Mouse (Mus musculus) small intestine, adult 2 months (tissue): ENCODE measurements around the gene Stat1.

Experiments used
- CTCF ChIP-seq: fragments of 200-500 bp; IDR thresholded peaks from 2 replicates; pipeline ENCODE4 v1.5.1; 2012; ENCODE audit warnings: low read depth, mild to moderate bottlenecking, control low read depth, inconsistent platforms, low read length, moderate library complexity, mixed read lengths; ENCODE audit not compliant: insufficient replicate concordance, insufficient read length; ENCODE audit errors: extremely low read depth
- POLR2A ChIP-seq: fragments of 200-500 bp; IDR thresholded peaks from 2 replicates; pipeline ENCODE4 v1.6.1; 2012; ENCODE audit warnings: low read depth, mild to moderate bottlenecking, control low read depth, inconsistent platforms, low read length, moderate library complexity

DNA sequence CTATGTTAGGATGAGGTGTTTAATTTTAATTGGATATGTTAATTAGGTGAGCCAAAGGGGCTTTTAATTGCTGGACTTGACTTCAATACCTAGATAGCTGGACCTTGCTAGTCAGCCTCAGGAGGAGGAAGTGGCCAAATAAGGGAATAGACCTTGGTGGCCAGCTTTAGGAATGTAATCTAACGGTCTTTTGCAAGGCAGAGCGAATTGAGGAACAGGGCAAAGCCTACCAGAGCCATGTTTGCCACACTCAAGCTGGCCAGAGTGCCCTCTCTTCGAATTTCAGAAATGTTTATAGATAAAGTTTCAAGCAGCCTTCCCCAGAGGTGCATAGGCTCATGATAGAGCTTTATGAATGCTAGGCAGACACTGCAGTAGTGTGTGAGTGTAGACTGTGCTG is 22.2 kb downstream of the Stat1 start:
- TF ChIP-seq CTCF (no peak), POLR2A (no peak)
